Mouse (Mus musculus) forebrain, postnatal 0 days (tissue): Measurements from ENCODE around the gene Ash1l. TPM values are rescaled to one million over a fixed set of nuclear protein-coding genes. Genes with fewer than 3 reads are reported as not detected.

Experiments used
- ATAC-seq: fragments of 200-750 bp; cut with Nextera tagmentation; 2 replicates; pipeline ENCODE4 v1.8.0; 2017; ENCODE audit warnings: mild to moderate bottlenecking, moderate library complexity
- DNase-seq: peaks from one replicate; pipeline ENCODE4 v3.0.0-alpha.2; 2015
- H3K27ac ChIP-seq: fragments of 300-500 bp; sonication (generic); 2 replicates; pipeline ENCODE4 v1.5.1; 2014; ENCODE audit warnings: low read depth, mild to moderate bottlenecking, antibody characterized with exemption, low read length, moderate library complexity, mixed read lengths
- H3K27me3 ChIP-seq: fragments of 300-500 bp; sonication (generic); 2 replicates; pipeline ENCODE4 v1.6.1; 2014; ENCODE audit warnings: mild to moderate bottlenecking, low read length, mixed read lengths; ENCODE audit not compliant: insufficient read depth
- H3K36me3 ChIP-seq: fragments of 300-500 bp; sonication (generic); 2 replicates; pipeline ENCODE4 v1.6.1; 2014; ENCODE audit warnings: mild to moderate bottlenecking, moderate library complexity; ENCODE audit not compliant: insufficient read depth
- H3K4me1 ChIP-seq: fragments of 300-500 bp; sonication (generic); 2 replicates; pipeline ENCODE4 v1.6.1; 2014; ENCODE audit warnings: antibody characterized with exemption; ENCODE audit not compliant: insufficient read depth
- H3K4me2 ChIP-seq: fragments of 300-500 bp; sonication (generic); 2 replicates; pipeline ENCODE4 v1.6.1; 2014; ENCODE audit warnings: low read depth, mild to moderate bottlenecking, moderate library complexity
- H3K4me3 ChIP-seq: fragments of 300-500 bp; sonication (generic); 2 replicates; pipeline ENCODE4 v1.5.1; 2014; ENCODE audit warnings: low read depth, low read length, mixed read lengths
- H3K9ac ChIP-seq: fragments of 300-500 bp; sonication (generic); 2 replicates; pipeline ENCODE4 v1.6.1; 2014; ENCODE audit warnings: mild to moderate bottlenecking
- H3K9me3 ChIP-seq: fragments of 300-500 bp; sonication (generic); 2 replicates; pipeline ENCODE4 v1.6.1; 2016; ENCODE audit warnings: low read length
- CTCF ChIP-seq: sonication (generic); IDR thresholded peaks from 2 replicates; pipeline ENCODE4 v1.5.1; 2016; ENCODE audit warnings: antibody characterized with exemption, control low read depth, low read depth
- WGBS: fragments of 180-500 bp; shearing (Covaris S2); extraction: QIAGEN DNeasy Blood & Tissue Kit; methylation state at CpG from one replicate; pipeline ENCODE4 v1.1.7; 2014; 5-methylcytosine and 5-hydroxymethylcytosine counted together
- polyA plus RNA-seq: library from polyadenylated mRNA; unstranded; fragments of >200 nt; fragmentation: Nextera tagmentation; extraction: Ambion mirVana; gene quantifications from 2 replicates; pipeline ENCODE4 v1.2.1, GENCODE M21; 2015
- total RNA-seq: library from RNA; depleted of rRNA; stranded (reverse); fragments of >200 nt; gene quantifications from 2 replicates; pipeline ENCODE4 v1.2.3, GENCODE M21; 2014

Ash1l gene
- total and polyA plus RNA-seq, 2 experiments from 2014 or later, result 12.8 to 28.9 TPM

- Histone ChIP-seq H3K27ac (no peak overlapping the region), H3K36me3 (peaks cover 44% of the 10 kb centered on the region), H3K9me3 (no peaks in the 10 kb centered on the region), H3K9ac (no peak overlapping the region), H3K4me1 (no peaks in the 10 kb centered on the region), H3K4me2 (no peak overlapping the region), H3K27me3 (no peaks in the 10 kb centered on the region), H3K4me3 (no peak overlapping the region)
- no peak for ATAC-seq
- DNase-seq, result no peak
- no peak for TF ChIP-seq CTCF
- 92% methylated on average over 10 of the region's 10 CpGs for WGBS
These were observed 11.4 kb upstream of the Ash1l start for GRCm38 (mm10) chr3:88939071-88939470.

GRCm38 (mm10) chr3:88939749-88940148 lies 10.7 kb upstream of the Ash1l start:
- peak; percentile 67 for TF ChIP-seq CTCF
- Histone ChIP-seq H3K9me3 (no peaks in the 10 kb centered on the region), H3K4me3 (no peak overlapping the region), H3K27ac (no peak overlapping the region), H3K27me3 (no peaks in the 10 kb centered on the region), H3K4me1 (no peaks in the 10 kb centered on the region), H3K9ac (no peak overlapping the region), H3K4me2 (no peak overlapping the region), H3K36me3 (peaks cover 39% of the 10 kb centered on the region)
- WGBS, result 73% methylated on average over 3 of the region's 3 CpGs
- ATAC-seq, result peak; percentile 84
- peak; percentile 85 for DNase-seq

GRCm38 (mm10) chr3:88942316-88942880 lies 8.0 kb upstream of the Ash1l start:
- no peak overlapping the region for H3K27ac ChIP-seq
- no peak overlapping the region for H3K4me2 ChIP-seq
- 94% methylated on average over 10 of the region's 10 CpGs for WGBS
- no peak overlapping the region for H3K9ac ChIP-seq
- peaks cover 29% of the 10 kb centered on the region for H3K36me3 ChIP-seq
- TF ChIP-seq CTCF, result no peak
- ATAC-seq (no peak), DNase-seq (no peak)
- no peaks in the 10 kb centered on the region for H3K27me3 ChIP-seq
- no peaks in the 10 kb centered on the region for H3K4me1 ChIP-seq
- H3K4me3 ChIP-seq, result no peak overlapping the region
- no peaks in the 10 kb centered on the region for H3K9me3 ChIP-seq

- H3K36me3 ChIP-seq, result peaks cover 20% of the 10 kb centered on the region
- H3K27ac ChIP-seq, result no peak overlapping the region
- no peak for DNase-seq
- H3K4me2 ChIP-seq, result no peak overlapping the region
- H3K9ac ChIP-seq, result no peak overlapping the region
- no peak for ATAC-seq
- 97% methylated on average over 4 of the region's 4 CpGs for whole genome bisulfite sequencing
- 0 out of 2 replicates have a peak, but pooled peaks cover 3% of the 10 kb centered on the region for H3K4me1 ChIP-seq
- H3K9me3 ChIP-seq, result no peaks in the 10 kb centered on the region
- no peaks in the 10 kb centered on the region for H3K27me3 ChIP-seq
- no peak for TF ChIP-seq CTCF
- no peak overlapping the region for H3K4me3 ChIP-seq
These were observed 6.3 kb upstream of the Ash1l start for GRCm38 (mm10) chr3:88944109-88944508.

- peaks cover 25% of the 10 kb centered on the region; the same call in 1 of the 2 replicates for H3K4me1 ChIP-seq
- H3K4me3 ChIP-seq, result peak overlapping the region; percentile 84
- peak overlapping the region; percentile 99 for H3K27ac ChIP-seq
- H3K9ac ChIP-seq, result peak overlapping the region; percentile 93
- H3K9me3 ChIP-seq, result no peaks in the 10 kb centered on the region
- WGBS, result under 1% methylated on average over 68 of the region's 92 CpGs
- DNase-seq (peak; percentile 94), ATAC-seq (peak; percentile 89)
- H3K4me2 ChIP-seq, result peak overlapping the region; percentile 57
- no peaks in the 10 kb centered on the region for H3K27me3 ChIP-seq
- no peaks in the 10 kb centered on the region for H3K36me3 ChIP-seq
- TF ChIP-seq CTCF, result peak; percentile 36; the same call in 1 of the 2 replicates
These were observed 441 bp upstream of the Ash1l start for GRCm38 (mm10) chr3:88949786-88950575.

- H3K9ac ChIP-seq, result peak overlapping the region; percentile 93
- TF ChIP-seq CTCF, result no peak
- peak overlapping the region; percentile 84 for H3K4me3 ChIP-seq
- H3K4me1 ChIP-seq, result peaks cover 25% of the 10 kb centered on the region; the same call in 1 of the 2 replicates
- H3K4me2 ChIP-seq, result peak overlapping the region; percentile 66
- 2% methylated on average over 5 of the region's 5 CpGs for WGBS
- DNase-seq (no peak), ATAC-seq (no peak)
- H3K36me3 ChIP-seq, result no peaks in the 10 kb centered on the region
- peak overlapping the region; percentile 99 for H3K27ac ChIP-seq
- no peaks in the 10 kb centered on the region for H3K27me3 ChIP-seq
- no peaks in the 10 kb centered on the region for H3K9me3 ChIP-seq
These were observed 942 bp downstream of the Ash1l start for GRCm38 (mm10) chr3:88951327-88951800.

GRCm38 (mm10) chr3:88953246-88953645 lies 2.8 kb downstream of the Ash1l start:
- peaks cover 25% of the 10 kb centered on the region; the same call in 1 of the 2 replicates for H3K4me1 ChIP-seq
- WGBS, result 87% methylated on average over 4 of the region's 4 CpGs
- no peaks in the 10 kb centered on the region for H3K9me3 ChIP-seq
- no peaks in the 10 kb centered on the region for H3K27me3 ChIP-seq
- no peak overlapping the region for H3K4me3 ChIP-seq
- ATAC-seq (no peak), DNase-seq (no peak)
- no peak overlapping the region for H3K9ac ChIP-seq
- no peak overlapping the region for H3K27ac ChIP-seq
- TF ChIP-seq CTCF, result no peak
- H3K36me3 ChIP-seq, result no peaks in the 10 kb centered on the region
- H3K4me2 ChIP-seq, result no peak overlapping the region
